Mouse (Mus musculus) MEL (cell line): ENCODE results near the gene Heg1. TPM values are rescaled to one million over a fixed set of nuclear protein-coding genes. Genes with fewer than 3 reads are reported as not detected.

Experiments used
- DNase-seq: peaks from one replicate; pipeline ENCODE4 v3.0.0; 2011; ENCODE audit warnings: low read depth, low spot score
- H3K27ac ChIP-seq: 2 replicates; pipeline ENCODE4 v1.5.1; 2012; ENCODE audit warnings: low read depth, mild to moderate bottlenecking, control low read depth, low read length, moderate library complexity; ENCODE audit not compliant: control insufficient read depth
- H3K27me3 ChIP-seq, 2 experiments: fragments of 150-350 bp in 1 of 2; sonication (generic) in 1 of 2; 2 replicates each; pipeline ENCODE4 v1.6.1; 2012; ENCODE audit warnings: low read length in 2 of 2, mild to moderate bottlenecking in 2 of 2, improper control_type of control experiment in 1 of 2, moderate library complexity in 1 of 2; ENCODE audit not compliant: insufficient read depth in 2 of 2, control insufficient read depth in 1 of 2
- H3K36me3 ChIP-seq, 2 experiments: 2 replicates each; pipeline ENCODE4 v1.6.1; 2012 to 2014; ENCODE audit warnings: low read length in 2 of 2, improper control_type of control experiment in 1 of 2, inconsistent platforms in 1 of 2, mild to moderate bottlenecking in 1 of 2; ENCODE audit not compliant: insufficient read depth in 2 of 2, control insufficient read depth in 1 of 2
- H3K4me1 ChIP-seq, 2 experiments: fragments of 150-350 bp in 1 of 2; sonication (generic) in 1 of 2; 2 replicates each; pipeline ENCODE4 v1.6.1; 2012; ENCODE audit warnings: low read length in 2 of 2, improper control_type of control experiment in 1 of 2, mild to moderate bottlenecking in 1 of 2; ENCODE audit not compliant: insufficient read depth in 2 of 2, control insufficient read depth in 1 of 2
- H3K4me3 ChIP-seq, 2 experiments: fragments of 150-350 bp in 1 of 2; sonication (generic) in 1 of 2; 2 replicates each; pipeline ENCODE4 v1.5.1; 2012; ENCODE audit warnings: low read depth in 2 of 2, low read length in 2 of 2, mild to moderate bottlenecking in 2 of 2, moderate library complexity in 2 of 2, control low read depth in 1 of 2, improper control_type of control experiment in 1 of 2; ENCODE audit not compliant: control insufficient read depth in 1 of 2, insufficient read depth in 1 of 2
- H3K79me2 ChIP-seq: 2 replicates; pipeline ENCODE4 v1.6.1; 2012; ENCODE audit warnings: mild to moderate bottlenecking, low read length, moderate library complexity; ENCODE audit not compliant: control insufficient read depth, poor library complexity, insufficient read depth
- H3K9ac ChIP-seq: 2 replicates; pipeline ENCODE4 v1.6.1; 2012; ENCODE audit warnings: low read depth, mild to moderate bottlenecking, control low read depth, low read length, moderate library complexity; ENCODE audit not compliant: control insufficient read depth, poor library complexity, severe bottlenecking
- H3K9me3 ChIP-seq: fragments of 150-350 bp; sonication (generic); replicated peaks from 2 replicates; pipeline ENCODE4 v1.6.1; 2012; ENCODE audit warnings: mild to moderate bottlenecking, low read length, improper control_type of control experiment, moderate library complexity; ENCODE audit not compliant: insufficient read depth
- CHD1 ChIP-seq: IDR thresholded peaks from 2 replicates; pipeline ENCODE4 v1.6.1; 2012; ENCODE audit warnings: low read depth, mild to moderate bottlenecking, inconsistent platforms, low read length, improper control_type of control experiment
- CHD2 ChIP-seq: IDR thresholded peaks from 2 replicates; pipeline ENCODE4 v1.6.1; 2011; ENCODE audit warnings: low read length, improper control_type of control experiment
- ELF1 ChIP-seq: IDR thresholded peaks from 2 replicates; pipeline ENCODE4 v1.6.1; 2014; ENCODE audit warnings: low read depth, mild to moderate bottlenecking, inconsistent platforms, low read length, improper control_type of control experiment, moderate library complexity
- EP300 ChIP-seq, 2 experiments: IDR thresholded peaks; 2 replicates each; pipeline ENCODE4 v1.6.1; 2011; ENCODE audit warnings: improper control_type of control experiment in 2 of 2, low read length in 2 of 2, low read depth in 1 of 2, mild to moderate bottlenecking in 1 of 2
- HCFC1 ChIP-seq: IDR thresholded peaks from 2 replicates; pipeline ENCODE4 v1.6.1; 2012; ENCODE audit warnings: low read depth, mild to moderate bottlenecking, inconsistent platforms, low read length, improper control_type of control experiment, moderate library complexity
- MAFK ChIP-seq: IDR thresholded peaks from 2 replicates; pipeline ENCODE4 v1.6.1; 2011; ENCODE audit warnings: low read depth, mild to moderate bottlenecking, low read length, improper control_type of control experiment, borderline replicate concordance
- MAX ChIP-seq: IDR thresholded peaks from 2 replicates; pipeline ENCODE4 v1.6.1; 2011; ENCODE audit warnings: low read length, improper control_type of control experiment
- MAZ ChIP-seq: IDR thresholded peaks from 2 replicates; pipeline ENCODE4 v1.6.1; 2012; ENCODE audit warnings: low read depth, mild to moderate bottlenecking, inconsistent platforms, low read length, improper control_type of control experiment
- MEF2A ChIP-seq: IDR thresholded peaks from 2 replicates; pipeline ENCODE4 v1.6.1; 2014; ENCODE audit warnings: low read depth, mild to moderate bottlenecking, inconsistent platforms, low read length, improper control_type of control experiment; ENCODE audit not compliant: poor library complexity, insufficient replicate concordance, severe bottlenecking; ENCODE audit errors: extremely low read depth
- MYC ChIP-seq: IDR thresholded peaks from 2 replicates; pipeline ENCODE4 v1.6.1; 2011; ENCODE audit warnings: low read depth, mild to moderate bottlenecking, low read length, improper control_type of control experiment, moderate library complexity
- NRF1 ChIP-seq: IDR thresholded peaks from 2 replicates; pipeline ENCODE4 v1.6.1; 2014; ENCODE audit warnings: low read depth, mild to moderate bottlenecking, inconsistent platforms, low read length, improper control_type of control experiment, moderate library complexity; ENCODE audit not compliant: poor library complexity, insufficient read depth, severe bottlenecking
- POLR2A ChIP-seq, 2 experiments: IDR thresholded peaks; 2 replicates each; pipeline ENCODE4 v1.6.1; 2011 to 2012; ENCODE audit warnings: low read length in 2 of 2, mild to moderate bottlenecking in 2 of 2, control low read depth in 1 of 2, improper control_type of control experiment in 1 of 2, low read depth in 1 of 2, moderate library complexity in 1 of 2; ENCODE audit not compliant: control insufficient read depth in 1 of 2, insufficient read depth in 1 of 2, poor library complexity in 1 of 2
- POLR2AphosphoS5 ChIP-seq: IDR thresholded peaks from 2 replicates; pipeline ENCODE4 v1.6.1; 2012; ENCODE audit warnings: low read depth, borderline replicate concordance, mild to moderate bottlenecking, inconsistent platforms, low read length, moderate library complexity, mixed read lengths
- RAD21 ChIP-seq: IDR thresholded peaks from 2 replicates; pipeline ENCODE4 v1.6.1; 2011; ENCODE audit warnings: mild to moderate bottlenecking, low read depth, low read length, improper control_type of control experiment
- SIN3A ChIP-seq: IDR thresholded peaks from 2 replicates; pipeline ENCODE4 v1.6.1; 2012; ENCODE audit warnings: low read length, improper control_type of control experiment, inconsistent platforms
- SMC3 ChIP-seq: IDR thresholded peaks from 2 replicates; pipeline ENCODE4 v1.6.1; 2011; ENCODE audit warnings: low read depth, low read length, improper control_type of control experiment
- TAL1 ChIP-seq: IDR thresholded peaks from 2 replicates; pipeline ENCODE4 v1.6.1; 2012; ENCODE audit warnings: mild to moderate bottlenecking, inconsistent platforms, low read length, moderate library complexity, mixed read lengths
- TBP ChIP-seq: IDR thresholded peaks from 2 replicates; pipeline ENCODE4 v1.8.0; 2011; ENCODE audit warnings: low read depth, low read length, improper control_type of control experiment
- UBTF ChIP-seq: IDR thresholded peaks from 2 replicates; pipeline ENCODE4 v1.6.1; 2012; ENCODE audit warnings: low read depth, mild to moderate bottlenecking, inconsistent platforms, low read length, improper control_type of control experiment, moderate library complexity, borderline replicate concordance; ENCODE audit not compliant: insufficient read depth
- USF1 ChIP-seq: IDR thresholded peaks from 2 replicates; pipeline ENCODE4 v1.6.1; 2014; ENCODE audit warnings: low read depth, mild to moderate bottlenecking, inconsistent platforms, low read length, improper control_type of control experiment, moderate library complexity
- ZMIZ1 ChIP-seq: IDR thresholded peaks from 2 replicates; pipeline ENCODE4 v1.6.1; 2012; ENCODE audit warnings: low read depth, mild to moderate bottlenecking, inconsistent platforms, low read length, improper control_type of control experiment, moderate library complexity
- polyA plus RNA-seq, 2 experiments: library from polyadenylated mRNA; stranded (reverse) in 1 of 2; unstranded in 1 of 2; fragments of >175 nt in 1 of 2; fragments of >200 nt in 1 of 2; gene quantifications; 2 replicates each; pipeline versions ENCODE4 v1.2.1 to v1.2.4; 2012; ENCODE audit warnings: low replicate concordance in 2 of 2, low read depth in 1 of 2; ENCODE audit not compliant: insufficient read length in 2 of 2, insufficient read depth in 1 of 2, missing spikeins in 1 of 2
- total RNA-seq: library from RNA; depleted of rRNA; stranded (reverse); fragments of 300-350 nt; gene quantifications from 2 replicates; pipeline ENCODE4 v1.2.3, GENCODE M21; 2012

Heg1 gene
- total and polyA plus RNA-seq, 3 experiments = 4.1 to 72.0 (median 6.9) TPM

- H3K4me1 ChIP-seq = peaks cover 0 to 7% of the 10 kb centered on the region in 2 experiments; a peak in 2 of 4 replicates
- no peak overlapping the region for H3K4me3 ChIP-seq
- peak; percentile 60 for DNase-seq
- H3K36me3 ChIP-seq = peaks cover 0 to 2% of the 10 kb centered on the region in 2 experiments; a peak in 2 of 4 replicates
- no peaks in the 10 kb centered on the region for H3K27me3 ChIP-seq
- H3K27ac ChIP-seq = no peak overlapping the region
- TF ChIP-seq USF1 (no peak), UBTF (no peak), CHD2 (no peak)
- H3K9ac ChIP-seq = no peak overlapping the region
- H3K9me3 ChIP-seq = no peaks in the 10 kb centered on the region
- H3K79me2 ChIP-seq = peaks cover under 1% of the 10 kb centered on the region; the same call in 1 of the 2 replicates
Observed at GRCm38 (mm10) chr16:33690975-33691747, 7.0 kb downstream of the Heg1 start.

- Histone ChIP-seq H3K4me1 (peaks cover 0 to 6% of the 10 kb centered on the region in 2 experiments; a peak in 2 of 4 replicates), H3K79me2 (no peaks in the 10 kb centered on the region), H3K9ac (no peak overlapping the region), H3K4me3 (no peak overlapping the region), H3K36me3 (peaks cover 0 to 2% of the 10 kb centered on the region in 2 experiments; a peak in 2 of 4 replicates), H3K27ac (no peak overlapping the region), H3K27me3 (no peaks in the 10 kb centered on the region), H3K9me3 (no peaks in the 10 kb centered on the region)
- DNase-seq = no peak
- TF ChIP-seq CHD1 = no peak
- no peak for TF ChIP-seq UBTF
- TF ChIP-seq EP300 (IDR thresholded peaks at IDR 0.05; ENCODE audit: low read depth in 1 of 2, low read length in 2 of 2) = no peak
- no peak for TF ChIP-seq NRF1
- no peak for TF ChIP-seq ZMIZ1
- TF ChIP-seq TAL1 = no peak
Observed at GRCm38 (mm10) chr16:33693553-33693952, 9.4 kb downstream of the Heg1 start.

GRCm38 (mm10) chr16:33696811-33697575 lies 12.8 kb downstream of the Heg1 start:
- no peak for DNase-seq
- H3K9ac ChIP-seq = no peak overlapping the region
- no peaks in the 10 kb centered on the region for H3K36me3 ChIP-seq
- no peaks in the 10 kb centered on the region for H3K4me1 ChIP-seq
- H3K27ac ChIP-seq = no peak overlapping the region
- no peaks in the 10 kb centered on the region for H3K9me3 ChIP-seq
- H3K27me3 ChIP-seq = no peaks in the 10 kb centered on the region
- TF ChIP-seq EP300 (IDR thresholded peaks at IDR 0.05; ENCODE audit: low read depth in 1 of 2, low read length in 2 of 2) = no peak
- TF ChIP-seq TBP = no peak
- TF ChIP-seq POLR2A (IDR thresholded peaks at IDR 0.05; ENCODE audit: control insufficient read depth in 1 of 2, insufficient read depth in 1 of 2, low read depth in 1 of 2, low read length in 2 of 2, poor library complexity in 1 of 2) = no peak
- TF ChIP-seq ELF1 = no peak
- TF ChIP-seq MYC = no peak
- TF ChIP-seq MAZ = no peak
- TF ChIP-seq SMC3 = no peak
- no peak for TF ChIP-seq SIN3A
- TF ChIP-seq RAD21 = no peak
- no peak for TF ChIP-seq USF1
- TF ChIP-seq MEF2A = no peak
- TF ChIP-seq POLR2AphosphoS5 = no peak
- TF ChIP-seq HCFC1 = no peak
- no peak for TF ChIP-seq MAFK
- TF ChIP-seq MAX = no peak
- no peak overlapping the region for H3K4me3 ChIP-seq
- no peaks in the 10 kb centered on the region for H3K79me2 ChIP-seq
